Mouse (Mus musculus) embryonic stem cell, embryonic (primary cell): Measurements from ENCODE around the gene Wwox.

Source experiments
- CTCF ChIA-PET, 4 experiments: fragments of 300-600 bp in 2 of 4; fragments of 350-600 bp in 2 of 4; sonication (Branson Sonifier 250); formaldehyde crosslinking; loops; one replicate each; lab custom pipeline; 2022; ENCODE audit warnings: inconsistent platforms in 2 of 4; lab: Charles Lee
- POLR2A ChIA-PET, 4 experiments: fragments of 300-600 bp in 2 of 4; fragments of 350-600 bp in 2 of 4; sonication (Branson Sonifier 250); formaldehyde crosslinking; loops; one replicate each; lab custom pipeline; 2022; ENCODE audit warnings: antibody characterized with exemption in 4 of 4, inconsistent platforms in 1 of 4; lab: Charles Lee

Wwox gene

GRCm38 (mm10) chr8:115110423-115110822, 671.0 kb downstream of the Wwox start:
- CTCF ChIA-PET: interaction anchor here in 1 of 4 experiments (0.6 kb wide), 2 partner anchors 81 to 528 kb away, joined by 3 read pairs; no protein-coding TSS in a partner anchor
- POLR2A ChIA-PET: interaction anchor here in 1 of 4 experiments (0.7 kb wide), 1 partner anchor 164 kb away, joined by 4 read pairs; no protein-coding TSS in a partner anchor

- CTCF ChIA-PET: interaction anchor here in 2 of 4 experiments (0.6 to 0.7 kb wide), 2 partner anchors 25 to 765 kb away, joined by 3 to 4 read pairs; no protein-coding TSS in a partner anchor
- POLR2A ChIA-PET: interaction anchor here in 1 of 4 experiments (0.6 to 0.8 kb wide), 2 partner anchors 97 to 1760 kb away, joined by 3 read pairs; no protein-coding TSS in a partner anchor
Observed at GRCm38 (mm10) chr8:115112062-115112461, 672.6 kb downstream of the Wwox start.

GRCm38 (mm10) chr8:115114498-115114897, 675.0 kb downstream of the Wwox start:
- POLR2A ChIA-PET: no interaction called here
- CTCF ChIA-PET: interaction anchor here in 2 of 4 experiments (0.5 to 0.7 kb wide), 2 partner anchors 145 to 1821 kb away, joined by 3 to 4 read pairs; no protein-coding TSS in a partner anchor

GRCm38 (mm10) chr8:115126081-115126480, 686.6 kb downstream of the Wwox start:
- POLR2A ChIA-PET: interaction anchor here in 1 of 4 experiments (1.0 kb wide), 1 partner anchor 73 kb away, joined by 3 read pairs; no protein-coding TSS in a partner anchor

GRCm38 (mm10) chr8:115126674-115127073, 687.2 kb downstream of the Wwox start:
- POLR2A ChIA-PET: no interaction called here
- CTCF ChIA-PET: no interaction called here

More at GRCm38 (mm10) chr8:115126081-115126480, 686.6 kb downstream of the Wwox start:
- CTCF ChIA-PET: interaction anchor here in 1 of 4 experiments (0.6 kb wide), 1 partner anchor 13 kb away, joined by 15 read pairs; no protein-coding TSS in a partner anchor

GRCm38 (mm10) chr8:115129307-115129706, 689.9 kb downstream of the Wwox start:
- CTCF ChIA-PET: interaction anchor here in 3 of 4 experiments (0.6 to 0.7 kb wide), 5 partner anchors 57 to 779 kb away, joined by 3 to 8 read pairs (median 3); partner anchors contain the start of gene Maf (in 1 of the 3)
- POLR2A ChIA-PET: no interaction called here

GRCm38 (mm10) chr8:115133119-115133518, 693.7 kb downstream of the Wwox start:
- POLR2A ChIA-PET: no interaction called here
- CTCF ChIA-PET: no interaction called here

- CTCF ChIA-PET: no interaction called here
- POLR2A ChIA-PET: interaction anchor here in 1 of 4 experiments (0.6 kb wide), 1 partner anchor 739 kb away, joined by 3 read pairs; no protein-coding TSS in a partner anchor
Observed at GRCm38 (mm10) chr8:115133711-115134218, 694.3 kb downstream of the Wwox start.

GRCm38 (mm10) chr8:115136888-115137287, 697.4 kb downstream of the Wwox start:
- POLR2A ChIA-PET: no interaction called here
- CTCF ChIA-PET: no interaction called here

GRCm38 (mm10) chr8:115141614-115142013, 702.2 kb downstream of the Wwox start:
- ChIA-PET CTCF (no interaction called here), POLR2A (interaction anchor here in 1 of 4 experiments (1.0 kb wide), 1 partner anchor 13 kb away, joined by 4 read pairs; no protein-coding TSS in a partner anchor)

GRCm38 (mm10) chr8:115143530-115144320, 704.3 kb downstream of the Wwox start:
- CTCF ChIA-PET: no interaction called here
- POLR2A ChIA-PET: no interaction called here

GRCm38 (mm10) chr8:115147006-115147405, 707.6 kb downstream of the Wwox start:
- POLR2A ChIA-PET: interaction anchor here in 1 of 4 experiments (0.7 kb wide), 1 partner anchor 1102 kb away, joined by 4 read pairs; no protein-coding TSS in a partner anchor
- CTCF ChIA-PET: no interaction called here

- ChIA-PET CTCF (interaction anchor here in 1 of 4 experiments (0.6 kb wide), 1 partner anchor 125 kb away, joined by 7 read pairs; no protein-coding TSS in a partner anchor), POLR2A (interaction anchor here in 1 of 4 experiments (0.6 kb wide), 1 partner anchor 78 kb away, joined by 5 read pairs; no protein-coding TSS in a partner anchor)
Observed at GRCm38 (mm10) chr8:115150446-115151109, 711.1 kb downstream of the Wwox start.

GRCm38 (mm10) chr8:115151416-115151815, 712.0 kb downstream of the Wwox start:
- ChIA-PET POLR2A (interaction anchor here in 1 of 4 experiments (0.6 kb wide), 1 partner anchor 306 kb away, joined by 5 read pairs; no protein-coding TSS in a partner anchor), CTCF (no interaction called here)

GRCm38 (mm10) chr8:115154096-115154495, 714.6 kb downstream of the Wwox start:
- POLR2A ChIA-PET: no interaction called here
- CTCF ChIA-PET: no interaction called here

- ChIA-PET CTCF (no interaction called here), POLR2A (no interaction called here)
Observed at GRCm38 (mm10) chr8:115156142-115156541, 716.7 kb downstream of the Wwox start.

- POLR2A ChIA-PET: interaction anchor here in 1 of 4 experiments (0.7 kb wide), 1 partner anchor 144 kb away, joined by 6 read pairs; no protein-coding TSS in a partner anchor
- CTCF ChIA-PET: interaction anchor here in 1 of 4 experiments (0.7 kb wide), 1 partner anchor 12 kb away, joined by 9 read pairs; no protein-coding TSS in a partner anchor
Observed at GRCm38 (mm10) chr8:115157977-115158720, 718.7 kb downstream of the Wwox start.

GRCm38 (mm10) chr8:115158721-115159111, 719.3 kb downstream of the Wwox start:
- POLR2A ChIA-PET: interaction anchor here in 2 of 4 experiments (0.5 to 0.7 kb wide), 2 partner anchors 143 to 247 kb away, joined by 3 to 6 read pairs; no protein-coding TSS in a partner anchor
- CTCF ChIA-PET: interaction anchor here in 3 of 4 experiments (0.5 to 0.7 kb wide), 3 partner anchors 11 to 1452 kb away, joined by 4 to 9 read pairs (median 5); no protein-coding TSS in a partner anchor
